Mouse (Mus musculus) T-helper 1 cell (primary cell): ENCODE results near the gene Olfr698.
"Not testable (repeated sequence)": the region's sequence is repeated elsewhere in the genome, so short reads cannot be mapped to it uniquely, and the experiment has no call there.

Experiments
- in situ Hi-C: fragments of 300-600 bp; cut with MboI, MseI; formaldehyde crosslinking; loops from one replicate; pipeline ENCODE4 v1.15.1; 2025; ENCODE audit warnings: high pct_unique_total_duplicates

Olfr698 gene

GRCm38 (mm10) chr7:106755297-106755696 is at the start of gene Olfr698:
Olfr698 (minus strand) TSS chr7:106755397.
- in situ Hi-C loops = no loop called here

GRCm38 (mm10) chr7:106793098-106793497 is 37.9 kb upstream of the Olfr698 start, which contains the start of gene Olfr699:
Olfr699 (minus strand) TSS chr7:106793198.
- in situ Hi-C loops = no loop called here

GRCm38 (mm10) chr7:106788330-106788729 is 33.1 kb upstream of the Olfr698 start:
- in situ Hi-C loops = no loop called here

GRCm38 (mm10) chr7:106761008-106761407 is 5.8 kb upstream of the Olfr698 start:
- in situ Hi-C loops = not testable (repeated sequence)

- in situ Hi-C loops = no loop called here
Observed at GRCm38 (mm10) chr7:106758800-106759199, 3.6 kb upstream of the Olfr698 start.

- in situ Hi-C loops = no loop called here
Observed at GRCm38 (mm10) chr7:106745811-106746210, 9.4 kb downstream of the Olfr698 start.

- in situ Hi-C loops = no loop called here
Observed at GRCm38 (mm10) chr7:106742343-106742742, 12.9 kb downstream of the Olfr698 start, which contains the start of gene Olfr697. Olfr697 (minus strand) TSS chr7:106742443.

GRCm38 (mm10) chr7:106737028-106737427 is 18.2 kb downstream of the Olfr698 start:
- in situ Hi-C loops = no loop called here

- in situ Hi-C loops = no loop called here
Observed at GRCm38 (mm10) chr7:106733717-106734116, 21.5 kb downstream of the Olfr698 start.

GRCm38 (mm10) chr7:106725654-106726053 is 29.5 kb downstream of the Olfr698 start:
- in situ Hi-C loops = not testable (repeated sequence)

GRCm38 (mm10) chr7:106716296-106716695 is 38.9 kb downstream of the Olfr698 start, which contains the start of gene Olfr695:
Olfr695 (minus strand) TSS chr7:106716396.
- in situ Hi-C loops = no loop called here

GRCm38 (mm10) chr7:106711463-106711862 is 43.7 kb downstream of the Olfr698 start:
- in situ Hi-C loops = no loop called here

- in situ Hi-C loops = not testable (repeated sequence)
Observed at GRCm38 (mm10) chr7:106707705-106708104, 47.5 kb downstream of the Olfr698 start.
